Mouse (Mus musculus): ENCODE results near the gene Zfp428.
"Not testable (repeated sequence)": the region's sequence is repeated elsewhere in the genome, so short reads cannot be mapped to it uniquely, and the experiment has no call there.

Zfp428 gene

DNA sequence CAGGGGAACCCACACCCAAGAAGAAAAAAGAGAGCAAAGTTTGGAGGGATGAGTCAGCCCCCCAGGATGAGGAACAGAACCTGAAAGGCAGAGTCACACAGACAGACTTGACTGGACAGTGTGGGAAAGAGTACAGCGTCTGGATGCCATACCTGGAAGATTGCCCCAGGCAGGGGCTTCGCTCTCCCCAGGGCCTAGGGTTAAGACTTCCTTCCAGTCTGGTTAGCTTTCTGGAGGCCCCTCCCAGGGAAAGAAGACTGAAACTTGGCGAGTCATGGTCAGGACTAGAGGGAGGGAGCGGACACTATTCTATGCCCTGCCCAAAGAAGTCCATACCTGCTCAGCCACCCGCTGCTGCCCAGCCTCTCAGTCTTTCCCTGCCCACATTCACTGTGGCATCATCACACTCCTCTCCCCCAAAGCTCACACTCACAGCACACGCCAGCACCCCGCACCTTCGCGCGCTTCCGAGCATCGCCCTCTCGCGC is 25.8 kb upstream of the Zfp428 start:
- DNase-seq (ENCODE audit: low spot score in 2 of 2): no peak

DNA sequence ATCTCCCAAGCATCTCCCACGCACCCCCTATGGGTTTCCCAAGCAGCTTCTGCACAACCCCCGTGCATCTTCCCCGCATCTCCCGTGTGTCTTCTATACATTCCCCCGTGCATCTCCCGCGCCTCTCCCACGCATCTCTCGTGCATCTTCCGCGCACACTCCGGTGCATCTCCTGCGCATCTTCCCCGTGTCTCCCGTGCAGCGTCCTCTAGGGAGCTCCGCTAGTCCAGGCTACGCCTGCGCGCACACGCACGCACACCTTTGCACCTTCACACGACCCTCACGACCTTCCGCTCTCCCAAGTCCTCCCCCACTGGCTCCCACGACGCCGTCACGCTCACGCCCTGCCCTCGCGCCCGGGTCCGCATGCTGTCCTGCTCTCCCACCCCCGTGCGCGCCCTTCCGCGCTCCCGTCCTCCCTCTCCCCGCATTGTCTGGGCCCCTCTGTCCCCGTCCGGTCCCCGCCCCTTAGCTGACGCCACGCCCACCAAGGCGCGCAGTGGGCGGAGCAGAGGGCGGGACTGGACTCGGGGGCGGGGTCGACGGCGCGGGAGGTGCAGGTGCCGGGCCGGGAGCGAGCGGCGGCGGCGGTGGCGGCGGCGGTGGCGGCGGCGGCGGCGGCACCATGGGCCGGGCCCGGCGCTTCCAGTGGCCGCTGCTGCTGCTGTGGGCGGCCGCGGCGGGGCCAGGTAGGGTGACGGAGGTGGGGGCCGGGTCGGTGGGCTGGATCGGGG is 25.2 kb upstream of the Zfp428 start, which contains the start of gene Cadm4:
Gene Cadm4 (plus strand): TSS at position 550 of the 734 bp plus-strand sequence.
- peak; percentile 62 to 83 for DNase-seq (ENCODE audit: low spot score in 2 of 2)

DNA sequence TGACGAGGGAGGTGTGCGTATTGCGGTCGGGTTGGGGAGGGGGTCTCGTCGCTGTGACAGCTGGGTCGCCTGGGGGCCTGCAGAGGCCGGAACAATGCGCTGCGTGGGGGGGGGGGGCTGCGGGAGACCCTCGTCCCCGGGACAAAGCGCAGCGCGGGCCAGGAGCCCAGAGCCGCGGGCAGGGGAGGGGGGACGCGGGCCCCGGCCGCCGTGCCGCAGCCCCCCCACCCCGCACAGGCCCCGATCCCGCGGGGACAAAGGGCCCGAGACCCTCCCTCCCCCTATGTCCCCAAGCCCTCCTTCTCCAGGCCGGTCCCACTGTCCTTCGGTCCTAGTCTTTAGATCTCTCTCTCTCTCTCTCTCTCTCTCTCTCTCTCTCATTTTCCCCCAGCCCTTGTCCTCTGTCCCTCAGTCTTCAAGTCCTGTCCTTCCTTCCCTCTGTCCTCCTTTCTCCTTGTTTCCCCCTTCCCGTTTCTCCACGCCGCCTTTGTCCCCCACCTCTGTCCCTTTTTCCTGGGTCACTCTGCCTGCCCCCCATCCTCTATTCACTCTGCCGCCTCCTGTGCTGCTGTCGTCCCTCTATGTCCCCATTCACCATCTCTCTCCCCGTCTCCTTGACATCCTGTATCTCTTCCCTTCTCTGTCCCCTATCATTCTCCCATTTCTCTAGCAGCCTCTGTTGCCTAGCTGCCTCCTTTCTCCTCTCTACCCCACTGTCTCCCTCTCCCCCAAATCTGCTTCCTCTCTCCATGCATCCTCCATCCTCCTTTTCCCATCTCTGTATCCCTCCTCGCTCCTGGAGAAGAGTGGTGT is 24.4 kb upstream of the Zfp428 start:
- DNase-seq (ENCODE audit: low spot score in 2 of 2): no peak

DNA sequence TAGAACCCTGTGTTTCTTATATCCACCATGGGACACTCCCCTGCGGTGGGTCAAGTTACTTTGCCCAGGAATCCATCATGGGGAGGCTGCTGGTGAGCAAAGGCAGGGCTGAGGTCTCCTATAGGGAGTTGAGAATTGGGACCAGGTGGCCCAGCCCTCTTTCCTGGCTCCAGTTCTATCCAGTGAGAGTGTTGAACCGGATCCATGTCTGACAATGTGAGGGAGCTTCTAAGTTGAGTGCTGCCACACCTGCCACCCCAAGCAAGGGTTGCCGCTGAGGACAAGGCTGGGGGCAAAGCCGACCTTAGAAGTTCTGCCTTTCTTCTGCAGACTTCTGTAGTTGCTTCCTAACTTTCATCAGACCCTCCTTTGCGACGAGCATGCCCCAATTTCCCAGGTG is 23.5 kb upstream of the Zfp428 start:
- not testable (repeated sequence) for DNase-seq (ENCODE audit: low spot score in 2 of 2)

DNA sequence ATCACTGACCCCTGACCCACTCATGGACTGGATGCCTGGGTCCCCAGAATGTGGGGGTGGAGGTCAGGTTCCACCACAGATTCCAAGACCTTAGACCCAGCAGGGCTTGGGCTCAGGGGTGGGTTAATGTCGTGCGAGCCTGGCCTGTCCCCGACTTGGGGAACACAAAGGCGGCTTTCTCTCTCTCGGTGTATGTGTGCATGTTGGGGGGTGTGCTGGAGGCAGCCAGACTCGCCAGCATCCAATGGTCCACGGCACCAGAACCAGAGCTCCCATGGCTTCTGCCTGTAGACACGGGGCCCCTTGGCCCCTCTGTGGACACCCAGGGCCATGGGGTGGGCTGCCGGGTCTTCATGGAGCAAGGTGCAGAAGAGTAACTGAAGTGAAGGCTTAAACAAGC is 21.3 kb upstream of the Zfp428 start:
- no peak for DNase-seq (ENCODE audit: low spot score in 2 of 2)

DNA sequence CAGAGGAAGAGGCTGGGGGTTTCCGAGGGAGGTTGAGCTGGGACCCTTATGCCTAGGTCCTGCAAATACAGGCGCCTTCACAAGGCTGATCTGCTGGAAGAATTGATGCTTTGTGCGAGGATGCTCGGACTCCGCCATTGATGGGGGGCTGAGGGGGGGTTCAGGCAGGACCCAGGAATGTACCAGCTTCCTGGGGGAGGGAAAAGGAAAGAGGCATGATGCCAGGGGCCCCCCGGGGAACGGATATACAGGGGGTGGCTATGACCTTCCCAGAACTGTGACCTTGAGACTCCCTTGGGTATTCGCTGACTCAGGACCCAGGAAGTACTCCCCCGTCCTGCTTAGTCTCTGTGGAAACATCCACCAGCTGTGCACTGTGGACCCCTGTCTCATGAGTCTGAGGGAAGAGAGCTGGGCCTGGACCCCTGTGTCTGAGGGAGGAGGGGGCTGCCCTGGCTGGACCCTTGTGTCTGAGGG is 20.1 kb upstream of the Zfp428 start:
- no peak for DNase-seq (ENCODE audit: low spot score in 2 of 2)

DNA sequence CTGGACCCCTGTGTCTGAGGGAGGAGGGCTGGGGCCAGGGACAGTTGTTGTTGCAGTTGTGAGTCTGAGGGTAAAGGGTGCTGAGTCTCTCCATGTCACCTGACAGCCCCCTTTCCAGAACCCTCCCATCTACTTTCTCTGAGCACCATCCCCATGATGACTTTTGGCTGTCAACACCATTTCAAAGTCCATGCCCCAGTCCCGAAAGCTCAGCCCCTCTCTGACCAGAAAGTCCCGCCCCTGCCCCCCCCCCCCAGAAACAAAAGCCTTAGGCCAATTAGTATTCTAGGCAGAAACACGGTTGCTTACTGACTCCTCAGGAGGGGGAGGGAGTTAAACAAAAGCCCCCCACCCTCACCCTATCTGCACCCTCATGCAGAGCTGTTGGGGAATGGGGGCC is 19.4 kb upstream of the Zfp428 start:
- DNase-seq (ENCODE audit: low spot score in 2 of 2): no peak

DNA sequence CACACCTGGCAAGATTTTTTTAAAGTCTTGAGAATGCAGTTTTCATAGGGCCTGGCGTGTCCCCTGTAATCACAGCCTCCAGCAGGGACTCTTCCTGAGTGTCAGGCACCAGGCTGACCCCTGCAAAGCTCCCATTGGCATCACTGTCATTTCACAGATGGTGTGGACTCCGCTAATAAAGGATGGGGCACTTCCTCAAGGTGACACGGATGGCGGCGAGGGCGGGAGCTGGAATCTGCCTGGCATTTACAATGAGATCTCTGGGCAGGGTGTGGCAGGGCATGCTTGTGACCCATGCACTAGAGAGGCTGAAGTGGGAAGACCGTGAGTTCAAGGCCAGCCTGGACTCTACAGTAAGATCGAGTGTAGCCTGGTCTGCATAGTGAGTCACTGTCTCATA is 18.5 kb upstream of the Zfp428 start:
- no peak for DNase-seq (ENCODE audit: low spot score in 2 of 2)

DNA sequence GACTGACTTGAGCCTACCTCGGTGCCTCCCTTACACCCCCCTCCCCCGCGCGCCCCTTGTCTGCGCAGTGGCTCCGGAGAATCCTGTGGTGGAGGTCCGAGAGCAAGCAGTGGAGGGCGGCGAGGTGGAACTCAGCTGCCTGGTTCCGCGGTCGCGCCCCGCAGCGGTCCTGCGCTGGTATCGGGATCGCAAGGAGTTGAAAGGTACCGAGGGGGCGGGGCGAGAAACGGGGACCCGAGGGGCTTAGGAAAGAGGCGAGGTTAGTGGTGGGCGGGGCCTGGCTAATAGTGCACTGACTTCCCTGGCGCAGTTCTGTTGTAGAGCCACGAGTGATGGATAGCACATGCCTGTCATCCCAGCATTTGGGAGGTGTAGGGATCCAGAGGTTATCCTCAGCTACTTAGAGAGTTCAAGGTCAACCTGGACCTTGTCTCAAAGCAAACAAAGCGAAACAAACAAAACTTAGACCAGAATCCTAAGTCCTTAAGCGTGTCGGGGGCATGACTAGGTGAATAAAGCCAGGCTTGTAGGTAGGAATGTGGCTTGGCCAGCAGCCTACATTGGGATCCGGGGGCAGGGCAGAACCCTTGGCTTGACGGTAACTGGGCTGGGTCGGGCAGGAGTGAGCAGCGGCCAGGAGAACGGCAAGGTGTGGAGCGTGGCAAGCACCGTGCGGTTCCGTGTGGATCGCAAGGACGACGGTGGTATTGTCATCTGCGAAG is 6.8 kb upstream of the Zfp428 start:
- DNase-seq (ENCODE audit: low spot score in 2 of 2): no peak

DNA sequence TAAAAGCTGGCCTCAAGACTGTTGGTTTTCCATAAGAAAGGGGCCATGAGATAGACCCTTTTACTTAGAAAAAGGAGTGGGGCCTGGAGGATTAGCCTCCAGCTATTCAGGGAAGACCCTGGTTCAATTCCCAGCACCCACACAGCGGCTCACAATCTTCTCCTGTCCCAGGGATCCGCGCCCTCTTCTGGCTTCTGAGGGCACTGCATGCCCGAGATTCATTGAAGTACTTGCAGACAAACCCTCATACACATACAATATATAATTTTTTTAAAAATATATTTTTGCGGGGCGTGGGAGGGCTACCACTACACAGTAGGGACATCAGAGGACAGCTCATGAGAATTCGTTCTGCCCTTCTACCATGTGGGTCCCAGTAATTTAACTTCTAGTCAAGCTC is 5.9 kb upstream of the Zfp428 start:
- peak in 1 of 2 experiments; percentile 46 for DNase-seq (ENCODE audit: low spot score in 2 of 2)

DNA sequence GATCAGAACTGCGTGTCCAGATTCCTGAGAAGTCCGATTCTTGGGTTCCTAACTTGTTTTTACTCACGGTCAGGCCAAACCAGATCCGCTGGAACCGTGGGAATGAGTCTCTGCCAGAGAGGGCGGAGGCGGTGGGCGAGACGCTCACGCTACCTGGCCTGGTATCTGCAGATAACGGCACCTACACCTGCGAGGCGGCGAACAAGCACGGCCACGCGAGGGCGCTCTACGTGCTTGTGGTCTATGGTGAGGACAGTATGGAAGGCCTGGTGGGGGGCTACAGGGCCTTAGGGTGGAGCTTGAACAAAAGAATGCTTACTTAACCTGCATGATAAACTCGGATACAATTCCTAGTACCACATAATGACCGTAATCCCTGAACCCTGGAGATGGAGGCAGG is 5.3 kb upstream of the Zfp428 start:
- DNase-seq (ENCODE audit: low spot score in 2 of 2): peak in 1 of 2 experiments; percentile 46

DNA sequence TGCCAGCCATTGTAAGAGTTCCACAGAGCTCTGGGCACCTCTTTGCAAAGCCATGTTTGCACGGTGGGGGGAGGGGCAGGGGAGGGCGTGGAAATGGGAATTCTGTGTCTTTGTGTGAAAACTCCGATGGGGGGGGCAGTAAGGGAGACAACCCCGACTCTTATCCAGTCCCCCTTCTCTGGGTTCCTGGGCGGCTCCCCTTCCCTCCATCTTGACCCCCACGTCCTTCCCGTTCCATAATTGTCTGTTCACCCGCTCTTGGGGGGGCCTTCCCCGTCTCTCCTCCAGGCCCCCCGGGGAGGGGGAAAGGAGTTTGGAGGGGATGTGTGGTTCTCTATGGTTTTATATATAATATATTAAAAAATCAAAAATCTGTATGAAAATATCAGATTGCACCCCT is 2.8 kb upstream of the Zfp428 start:
- no peak for DNase-seq (ENCODE audit: low spot score in 2 of 2)

DNA sequence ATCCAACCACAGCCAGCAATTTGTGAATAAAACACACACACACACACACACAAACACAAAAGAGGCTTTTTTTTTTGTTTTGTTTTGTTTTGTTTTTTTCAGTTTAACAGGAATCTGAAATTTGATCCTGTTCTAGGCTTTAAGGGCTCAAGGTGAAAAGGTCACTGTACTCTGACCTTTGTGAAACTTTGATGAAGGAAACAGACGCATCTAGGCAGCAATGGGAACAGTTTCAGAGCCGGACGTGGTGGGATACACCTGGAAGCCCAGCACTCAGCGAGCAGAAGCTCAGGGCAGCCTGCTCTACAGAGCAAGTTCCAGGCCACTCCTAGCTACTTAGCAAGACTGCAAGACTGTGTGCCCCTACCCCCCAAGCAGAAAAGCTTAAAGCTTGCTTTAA is 1.9 kb upstream of the Zfp428 start:
- DNase-seq (ENCODE audit: low spot score in 2 of 2): no peak

DNA sequence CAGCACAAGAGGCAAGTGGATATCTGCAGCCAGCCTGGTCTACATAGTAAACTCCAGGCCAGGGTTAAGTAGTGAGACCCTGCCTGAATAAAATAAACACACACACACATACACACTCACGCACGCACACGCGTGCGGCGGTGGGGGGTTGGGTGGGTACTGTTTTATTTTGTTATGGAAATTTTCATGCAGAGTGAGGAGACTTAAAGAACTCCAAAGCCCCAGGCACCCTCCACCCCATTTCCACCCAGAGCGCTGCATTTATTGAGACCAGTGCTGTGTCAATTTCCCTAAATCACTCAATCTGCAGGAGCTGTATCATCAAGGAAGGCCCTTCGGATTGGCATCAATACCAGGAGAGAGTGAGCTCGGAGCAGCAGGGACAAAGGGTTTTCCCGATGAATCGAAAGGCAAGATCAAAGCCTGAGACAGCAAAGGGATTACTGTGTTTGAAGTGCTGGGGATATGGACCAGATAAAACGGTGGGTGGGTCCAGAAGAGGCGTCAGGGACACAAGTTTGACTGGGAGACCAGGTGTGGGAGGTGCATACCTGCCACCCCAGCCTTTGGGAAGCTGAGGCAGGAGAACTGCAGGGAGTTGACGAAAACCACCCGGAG is 1.2 kb upstream of the Zfp428 start:
- DNase-seq (ENCODE audit: low spot score in 2 of 2): no peak

DNA sequence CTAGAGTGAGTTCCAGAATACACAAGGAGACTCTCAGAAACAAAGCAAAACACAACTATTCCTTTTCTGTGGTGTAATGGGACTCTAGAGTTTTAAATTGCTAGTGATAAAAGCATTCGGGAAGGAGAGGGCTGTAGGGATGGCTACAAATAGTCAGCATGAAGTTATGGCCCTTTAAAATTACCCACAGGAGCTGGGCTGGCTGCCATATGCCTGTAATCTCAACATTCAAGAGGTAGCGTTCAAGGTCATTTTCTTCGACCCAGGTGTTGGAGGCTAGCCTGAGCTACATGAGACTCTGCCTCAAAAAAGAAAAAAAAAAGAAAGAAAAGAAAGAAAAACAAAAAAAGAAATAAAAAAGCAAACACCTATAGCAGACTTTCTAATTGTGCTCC is 744 bp upstream of the Zfp428 start:
- no peak for DNase-seq (ENCODE audit: low spot score in 2 of 2)

DNA sequence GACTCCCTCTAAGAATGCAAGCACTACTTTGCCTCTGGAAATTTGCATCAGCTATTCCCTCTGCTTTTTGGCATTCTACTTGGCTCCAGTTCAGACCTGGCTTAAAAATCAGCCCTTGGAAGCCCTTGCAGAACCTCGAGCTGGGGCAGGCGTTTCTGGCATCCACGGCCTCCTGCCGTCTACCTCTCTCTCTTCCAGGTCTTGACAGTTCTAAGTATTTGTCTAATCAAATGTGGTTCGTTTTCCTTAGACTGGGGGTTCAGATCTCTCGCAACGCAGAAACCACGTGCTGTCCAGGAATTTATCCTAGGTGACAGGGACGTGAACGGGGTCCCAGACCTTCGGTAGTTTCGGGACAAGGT is 349 bp upstream of the Zfp428 start:
- DNase-seq (ENCODE audit: low spot score in 2 of 2): no peak

DNA sequence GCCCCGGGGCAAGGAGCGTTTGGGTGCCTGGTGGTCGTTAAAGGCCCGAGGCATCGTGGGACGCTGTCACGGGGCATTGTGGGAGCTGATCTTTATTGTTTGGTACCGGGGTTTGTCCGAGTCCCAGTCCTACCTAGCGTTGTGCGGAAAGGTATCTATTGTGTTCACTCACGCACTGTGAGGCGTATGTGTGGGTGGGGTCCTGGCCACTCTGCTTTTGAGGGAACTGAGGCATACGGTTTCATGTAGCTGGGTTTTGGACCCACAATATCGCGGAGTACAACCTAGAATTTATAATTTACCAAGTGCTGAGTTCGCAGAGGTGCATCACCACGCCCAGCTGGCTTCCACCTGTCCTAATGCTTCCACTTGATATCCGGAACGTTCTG is 914 bp downstream of the Zfp428 start:
- DNase-seq (ENCODE audit: low spot score in 2 of 2): no peak

DNA sequence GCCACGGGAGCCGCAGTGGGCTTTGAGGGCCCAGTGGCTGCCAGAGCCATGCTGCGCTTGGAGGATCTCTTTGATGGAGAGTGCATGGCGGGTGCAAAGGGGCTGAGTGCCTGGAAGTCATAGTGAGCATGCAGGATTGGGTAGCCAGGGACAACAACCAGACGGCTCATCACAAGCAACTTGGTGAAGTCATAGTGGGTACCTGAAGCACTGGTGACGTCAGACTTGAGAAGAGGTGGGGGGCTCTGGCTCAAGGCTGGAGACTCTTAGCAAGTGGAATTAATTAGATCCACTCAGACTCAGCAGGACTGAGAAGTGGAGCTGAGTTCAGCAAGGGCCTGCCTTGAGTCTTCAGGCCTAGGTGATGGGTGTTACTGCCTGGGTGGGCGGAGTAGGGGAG is 5.5 kb downstream of the Zfp428 start, which contains the start of gene AC161166.1:
Gene AC161166.1 (minus strand): TSS at position 101 of the 400 bp plus-strand sequence.
- no peak for DNase-seq (ENCODE audit: low spot score in 2 of 2)

DNA sequence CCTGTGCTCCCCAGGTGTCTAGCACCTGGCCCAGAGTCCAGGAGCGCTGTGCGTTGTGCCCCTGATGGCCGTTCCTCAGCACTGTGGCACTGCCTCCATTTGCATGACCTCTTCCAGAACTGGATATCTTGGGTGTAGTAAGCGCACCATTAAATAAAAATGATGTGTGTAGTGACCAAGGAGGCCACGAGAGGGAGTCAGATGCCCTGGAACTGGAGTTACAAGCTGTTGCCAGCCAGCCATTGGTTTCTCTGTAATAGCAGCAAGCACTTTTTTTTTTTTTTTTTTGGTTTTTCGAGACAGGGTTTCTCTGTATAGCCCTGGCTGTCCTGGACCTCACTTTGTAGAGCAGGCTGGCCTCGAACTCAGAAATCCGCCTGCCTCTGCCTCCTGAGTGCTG is 9.5 kb downstream of the Zfp428 start:
- DNase-seq (ENCODE audit: low spot score in 2 of 2): peak in 1 of 2 experiments; percentile 26

DNA sequence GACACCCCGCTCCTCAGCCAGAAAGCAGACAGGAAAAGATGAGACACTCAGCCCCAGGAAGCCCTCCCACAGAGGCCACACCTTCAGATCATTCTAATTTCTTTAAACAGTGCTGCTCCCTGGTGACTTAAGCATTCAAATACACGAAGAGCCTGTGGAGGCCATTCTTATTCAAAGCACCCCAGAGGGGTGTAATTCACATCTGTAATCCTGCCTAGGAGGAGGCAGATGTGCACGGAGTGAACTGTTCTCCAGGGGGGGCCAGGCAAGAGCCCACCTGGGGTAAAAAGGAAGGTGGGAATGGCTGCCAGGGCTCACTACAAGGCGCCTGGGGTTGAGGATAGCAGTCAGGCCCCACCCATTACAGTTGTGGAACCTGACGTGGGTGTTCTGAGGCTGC is 10.3 kb downstream of the Zfp428 start:
- DNase-seq (ENCODE audit: low spot score in 2 of 2): no peak

DNA sequence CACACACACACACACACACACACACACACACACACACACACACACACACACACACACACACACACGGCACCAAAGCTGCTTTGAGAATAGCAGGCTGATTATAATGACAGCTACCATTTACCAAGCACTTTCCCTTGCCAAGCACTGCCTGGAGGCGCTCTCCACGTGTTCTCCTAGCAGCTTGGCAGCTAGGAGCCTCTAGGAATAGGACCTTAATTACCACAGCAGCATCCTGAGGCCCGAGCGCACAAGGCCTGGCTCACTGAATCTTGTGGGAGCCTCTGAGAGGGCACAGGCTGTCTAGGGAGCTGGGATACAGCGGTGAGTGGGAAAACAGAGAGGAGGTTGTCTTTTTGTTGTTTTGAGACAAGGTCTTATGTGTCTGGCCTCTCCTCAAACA is 10.8 kb downstream of the Zfp428 start:
- no peak for DNase-seq (ENCODE audit: low spot score in 2 of 2)

DNA sequence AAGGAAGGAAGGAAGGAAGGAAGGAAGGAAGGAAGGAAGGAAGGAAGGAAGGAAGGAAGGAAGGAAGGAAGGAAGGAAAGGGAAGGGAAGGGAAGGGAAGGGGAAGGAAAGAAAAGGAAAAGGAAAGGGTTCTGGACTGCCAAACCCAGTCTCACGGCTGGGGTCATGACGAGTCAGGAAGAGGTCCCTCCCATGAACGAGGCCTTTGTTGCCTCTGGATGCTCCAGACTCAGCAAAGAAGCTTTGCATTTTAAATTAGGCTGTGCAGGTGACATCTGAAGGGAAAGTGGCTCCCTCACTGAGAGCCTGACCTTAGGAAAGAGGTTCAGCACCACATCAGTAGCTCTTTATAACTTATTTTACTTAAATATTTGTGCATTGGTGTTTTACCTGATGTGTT is 12.3 kb downstream of the Zfp428 start:
- DNase-seq (ENCODE audit: low spot score in 2 of 2): no peak

Data from natural killer cell, adult 2 months (primary cell).